Mouse (Mus musculus): ENCODE measurements at regions not wholly inside any gene's neighbourhood (a gene's known extent, or its start where the extent isn't known, plus 50 kb on each side); places are given as distances from the start of the nearest gene placed in this dataset.

DNA sequence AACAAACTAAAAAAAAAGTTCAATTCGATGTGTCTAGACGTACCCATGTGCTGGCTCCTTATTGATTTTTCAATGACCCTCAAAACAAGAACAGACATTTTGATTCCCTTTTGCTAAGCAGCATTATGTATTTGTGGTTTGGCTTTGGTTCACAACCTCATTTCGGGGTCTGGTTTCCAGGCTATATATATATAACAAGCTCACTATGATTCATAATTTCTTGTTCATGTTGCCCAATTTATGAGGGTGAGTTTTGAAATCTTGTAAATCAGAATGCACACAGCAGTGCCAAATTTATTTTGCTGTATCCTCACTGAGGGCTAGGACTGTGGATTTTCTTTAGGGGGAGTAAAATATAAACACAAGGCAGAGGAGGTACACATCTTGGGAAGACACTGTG is 177.0 kb downstream of the Calcrl start:
- WGBS, result 84% methylated on average over 3 of the region's 3 CpGs
- no peak for TF ChIP-seq CTCF (IDR thresholded peaks at IDR 0.05; ENCODE audit: low read depth)

DNA sequence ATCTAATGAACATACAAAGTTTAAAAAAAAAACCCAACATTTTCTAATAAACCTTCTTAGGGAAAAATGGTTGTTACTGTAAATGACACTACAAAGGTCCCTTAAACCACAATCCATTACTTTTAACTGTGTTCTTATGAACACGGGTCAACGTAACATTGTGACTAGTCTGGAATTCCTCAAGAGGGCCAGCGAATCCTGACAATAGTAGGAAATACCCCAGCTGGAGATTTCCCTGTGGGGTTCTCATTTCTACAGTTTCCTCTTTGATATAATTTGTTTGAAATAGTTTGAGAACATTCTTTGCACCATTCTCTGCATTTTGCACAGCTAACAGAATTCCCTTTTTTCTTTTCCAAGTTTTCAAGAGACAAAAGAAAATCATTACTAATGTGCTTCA is 175.3 kb downstream of the Calcrl start:
- no peak for TF ChIP-seq CTCF (IDR thresholded peaks at IDR 0.05; ENCODE audit: low read depth)
- no peaks in the 10 kb centered on the region for H3K27me3 ChIP-seq (ENCODE audit: insufficient read depth, low read length)
- H3K4me1 ChIP-seq (ENCODE audit: insufficient read depth), result no peaks in the 10 kb centered on the region
- DNase-seq, result peak; percentile 31
- H3K36me3 ChIP-seq (ENCODE audit: insufficient read depth), result no peaks in the 10 kb centered on the region
- peak overlapping the region; percentile 10; the same call in 1 of the 2 replicates for H3K27ac ChIP-seq (ENCODE audit: low read depth)
- ATAC-seq (ENCODE audit: insufficient read depth), result no peak
- WGBS, result 28% methylated on average over 3 of the region's 3 CpGs
- H3K4me2 ChIP-seq, result no peak overlapping the region
- H3K9ac ChIP-seq, result no peak overlapping the region
- no peaks in the 10 kb centered on the region for H3K9me3 ChIP-seq (ENCODE audit: low read depth, low read length)
- H3K4me3 ChIP-seq (ENCODE audit: low read depth, low read length), result no peak overlapping the region

More for the DNA sequence above, 177.0 kb downstream of the Calcrl start:
- Histone ChIP-seq H3K27me3 (ENCODE audit: insufficient read depth, low read length) (no peaks in the 10 kb centered on the region), H3K9me3 (ENCODE audit: low read depth, low read length) (no peaks in the 10 kb centered on the region), H3K4me2 (no peak overlapping the region), H3K9ac (no peak overlapping the region), H3K27ac (ENCODE audit: low read depth) (no peak overlapping the region), H3K4me3 (ENCODE audit: low read depth, low read length) (no peak overlapping the region), H3K36me3 (ENCODE audit: insufficient read depth) (no peaks in the 10 kb centered on the region), H3K4me1 (ENCODE audit: insufficient read depth) (no peaks in the 10 kb centered on the region)
- DNase-seq, result no peak
- ATAC-seq (ENCODE audit: insufficient read depth), result no peak

DNA sequence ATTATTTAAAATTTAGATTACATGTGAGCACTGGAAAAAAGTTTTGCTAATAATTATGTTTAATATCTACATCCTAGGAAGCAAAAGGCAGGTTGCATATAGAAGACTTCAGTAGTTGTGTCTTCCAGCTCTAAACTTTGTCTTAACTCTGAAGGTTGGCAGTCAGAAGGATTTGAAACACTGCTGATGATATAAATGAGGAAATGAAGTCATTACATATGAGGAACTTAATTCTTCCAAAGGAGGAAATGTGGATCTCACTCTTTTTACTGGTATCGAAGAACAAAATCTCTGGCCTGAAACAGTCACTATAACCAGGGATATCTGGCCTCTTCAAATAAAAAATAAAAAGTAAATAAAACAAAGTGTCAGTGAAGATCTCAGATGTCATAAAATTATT is 173.1 kb downstream of the Calcrl start:
- no peaks in the 10 kb centered on the region for H3K4me1 ChIP-seq (ENCODE audit: insufficient read depth)
- no peak for DNase-seq
- TF ChIP-seq CTCF (IDR thresholded peaks at IDR 0.05; ENCODE audit: low read depth), result no peak
- no peak overlapping the region for H3K4me3 ChIP-seq (ENCODE audit: low read depth, low read length)
- no peak overlapping the region for H3K27ac ChIP-seq (ENCODE audit: low read depth)
- H3K27me3 ChIP-seq (ENCODE audit: insufficient read depth, low read length), result no peaks in the 10 kb centered on the region
- WGBS, result 81% methylated on average over 1 of the region's 1 CpGs
- no peak for ATAC-seq (ENCODE audit: insufficient read depth)
- H3K9ac ChIP-seq, result no peak overlapping the region
- H3K4me2 ChIP-seq, result no peak overlapping the region
- H3K9me3 ChIP-seq (ENCODE audit: low read depth, low read length), result no peaks in the 10 kb centered on the region
- H3K36me3 ChIP-seq (ENCODE audit: insufficient read depth), result no peaks in the 10 kb centered on the region

DNA sequence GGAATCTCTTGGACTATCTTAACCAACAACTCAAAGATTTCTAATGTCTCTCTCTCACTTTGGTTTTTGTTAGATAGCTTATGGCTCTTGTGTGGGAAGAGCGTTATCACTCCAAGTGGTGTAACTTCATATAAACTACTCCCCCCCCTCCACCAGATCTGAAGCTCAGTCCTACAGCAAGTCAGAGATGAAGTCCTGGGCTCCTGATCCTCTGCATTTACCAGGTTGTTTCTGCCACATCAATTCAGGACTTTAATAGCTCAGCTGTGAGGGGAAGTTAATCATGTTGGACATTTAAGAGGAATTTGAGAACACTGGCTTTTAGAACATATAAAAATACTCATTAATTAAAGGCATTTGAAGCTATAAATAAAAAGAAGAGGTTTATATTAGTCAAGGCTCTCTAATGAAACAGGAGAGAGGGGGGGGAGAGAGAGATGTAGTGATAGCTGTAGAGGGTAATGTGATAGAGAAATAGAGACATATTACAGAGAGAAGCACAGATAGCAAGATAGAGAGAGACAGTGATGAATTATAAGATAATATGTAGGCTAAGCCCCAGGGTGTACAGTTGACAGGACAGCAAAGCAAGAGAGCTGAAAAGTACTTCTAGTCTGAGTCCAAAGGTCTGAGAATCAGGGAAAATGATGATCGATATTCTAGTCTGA is 166.7 kb downstream of the Calcrl start:
- H3K27me3 ChIP-seq (ENCODE audit: insufficient read depth, low read length), result no peaks in the 10 kb centered on the region
- H3K36me3 ChIP-seq (ENCODE audit: insufficient read depth), result no peaks in the 10 kb centered on the region
- DNase-seq, result no peak
- no peak overlapping the region for H3K4me2 ChIP-seq
- ATAC-seq (ENCODE audit: insufficient read depth), result no peak
- H3K9me3 ChIP-seq (ENCODE audit: low read depth, low read length), result no peaks in the 10 kb centered on the region
- 79% methylated on average over 2 of the region's 2 CpGs for WGBS
- H3K4me1 ChIP-seq (ENCODE audit: insufficient read depth), result no peaks in the 10 kb centered on the region
- no peak overlapping the region for H3K9ac ChIP-seq
- TF ChIP-seq CTCF (IDR thresholded peaks at IDR 0.05; ENCODE audit: low read depth), result no peak
- H3K4me3 ChIP-seq (ENCODE audit: low read depth, low read length), result no peak overlapping the region
- no peak overlapping the region for H3K27ac ChIP-seq (ENCODE audit: low read depth)

DNA sequence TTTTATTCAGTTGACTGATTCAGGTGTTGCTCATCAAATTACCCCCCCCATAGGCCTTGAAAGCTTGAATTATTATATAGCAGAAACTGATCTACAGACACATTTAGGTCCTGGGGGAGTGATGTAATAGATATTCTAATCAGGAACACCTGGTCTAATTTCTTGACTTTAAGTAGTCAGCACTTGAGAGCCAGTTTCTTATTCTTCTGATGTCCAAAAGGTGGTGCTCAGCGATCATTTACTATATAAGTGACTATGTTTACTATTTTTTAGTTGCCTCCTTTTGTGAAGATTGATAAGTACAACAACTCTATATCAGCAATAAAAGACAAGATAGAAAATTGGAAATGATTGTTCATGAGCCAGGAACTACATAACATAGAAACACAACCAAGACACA is 166.0 kb downstream of the Calcrl start:
- H3K9ac ChIP-seq, result no peak overlapping the region
- H3K36me3 ChIP-seq (ENCODE audit: insufficient read depth), result no peaks in the 10 kb centered on the region
- TF ChIP-seq CTCF (IDR thresholded peaks at IDR 0.05; ENCODE audit: low read depth), result no peak
- no peak overlapping the region for H3K4me3 ChIP-seq (ENCODE audit: low read depth, low read length)
- ATAC-seq (ENCODE audit: insufficient read depth) (no peak), DNase-seq (no peak)
- WGBS, result 64% methylated on average over 1 of the region's 1 CpGs
- H3K27me3 ChIP-seq (ENCODE audit: insufficient read depth, low read length), result no peaks in the 10 kb centered on the region
- no peak overlapping the region for H3K27ac ChIP-seq (ENCODE audit: low read depth)
- H3K9me3 ChIP-seq (ENCODE audit: low read depth, low read length), result no peaks in the 10 kb centered on the region
- no peaks in the 10 kb centered on the region for H3K4me1 ChIP-seq (ENCODE audit: insufficient read depth)
- H3K4me2 ChIP-seq, result no peak overlapping the region

DNA sequence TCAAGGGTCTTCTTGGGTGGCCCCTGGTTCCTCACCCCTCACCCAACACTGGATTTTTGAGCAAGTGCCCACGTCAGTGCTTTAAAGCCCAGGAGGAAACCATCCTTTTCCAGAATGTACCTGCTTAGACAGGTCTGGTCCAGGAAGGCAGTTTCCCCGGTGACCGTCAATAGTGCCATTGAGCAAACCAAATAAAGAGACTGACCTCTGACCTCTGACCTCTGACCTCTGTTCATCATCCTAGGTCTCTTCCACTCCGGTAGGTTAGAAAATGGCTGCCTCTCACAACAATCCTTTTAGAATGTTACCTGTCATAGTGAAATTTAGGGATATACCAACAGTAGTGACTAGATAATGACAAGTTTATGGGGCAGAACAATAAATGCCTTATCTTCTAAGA is 164.5 kb downstream of the Calcrl start:
- WGBS, result 61% methylated on average over 4 of the region's 4 CpGs
- no peak for TF ChIP-seq CTCF (IDR thresholded peaks at IDR 0.05; ENCODE audit: low read depth)
- Histone ChIP-seq H3K27ac (ENCODE audit: low read depth) (no peak overlapping the region), H3K4me1 (ENCODE audit: insufficient read depth) (no peaks in the 10 kb centered on the region), H3K4me2 (no peak overlapping the region), H3K9me3 (ENCODE audit: low read depth, low read length) (no peaks in the 10 kb centered on the region), H3K27me3 (ENCODE audit: insufficient read depth, low read length) (no peaks in the 10 kb centered on the region), H3K9ac (no peak overlapping the region), H3K36me3 (ENCODE audit: insufficient read depth) (no peaks in the 10 kb centered on the region), H3K4me3 (ENCODE audit: low read depth, low read length) (no peak overlapping the region)
- no peak for ATAC-seq (ENCODE audit: insufficient read depth)
- no peak for DNase-seq

DNA sequence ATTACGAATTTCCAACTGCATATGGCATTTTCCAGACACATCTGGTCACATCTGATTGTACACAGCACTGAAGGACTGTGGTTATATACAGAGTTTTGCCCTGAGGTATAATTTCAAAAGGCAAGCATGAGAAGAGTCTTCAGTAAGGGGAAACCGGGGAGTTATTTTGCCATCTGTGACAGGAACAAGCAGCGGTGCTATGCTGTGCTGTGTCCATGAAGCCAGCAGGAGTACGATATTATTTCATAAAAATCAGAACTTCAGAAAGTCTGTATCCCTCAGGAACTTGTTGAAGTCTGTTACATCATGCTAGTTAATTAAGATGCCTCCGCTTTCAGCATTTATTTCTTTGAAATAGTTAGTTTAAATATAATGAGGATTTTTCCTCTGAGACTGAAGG is 163.7 kb downstream of the Calcrl start:
- no peak for TF ChIP-seq CTCF (IDR thresholded peaks at IDR 0.05; ENCODE audit: low read depth)
- no peaks in the 10 kb centered on the region for H3K36me3 ChIP-seq (ENCODE audit: insufficient read depth)
- H3K27ac ChIP-seq (ENCODE audit: low read depth), result no peak overlapping the region
- H3K4me3 ChIP-seq (ENCODE audit: low read depth, low read length), result no peak overlapping the region
- ATAC-seq (ENCODE audit: insufficient read depth) (no peak), DNase-seq (no peak)
- no peaks in the 10 kb centered on the region for H3K9me3 ChIP-seq (ENCODE audit: low read depth, low read length)
- H3K27me3 ChIP-seq (ENCODE audit: insufficient read depth, low read length), result no peaks in the 10 kb centered on the region
- no peak overlapping the region for H3K9ac ChIP-seq
- H3K4me2 ChIP-seq, result no peak overlapping the region
- no peaks in the 10 kb centered on the region for H3K4me1 ChIP-seq (ENCODE audit: insufficient read depth)
- WGBS, result 84% methylated on average over 5 of the region's 5 CpGs

DNA sequence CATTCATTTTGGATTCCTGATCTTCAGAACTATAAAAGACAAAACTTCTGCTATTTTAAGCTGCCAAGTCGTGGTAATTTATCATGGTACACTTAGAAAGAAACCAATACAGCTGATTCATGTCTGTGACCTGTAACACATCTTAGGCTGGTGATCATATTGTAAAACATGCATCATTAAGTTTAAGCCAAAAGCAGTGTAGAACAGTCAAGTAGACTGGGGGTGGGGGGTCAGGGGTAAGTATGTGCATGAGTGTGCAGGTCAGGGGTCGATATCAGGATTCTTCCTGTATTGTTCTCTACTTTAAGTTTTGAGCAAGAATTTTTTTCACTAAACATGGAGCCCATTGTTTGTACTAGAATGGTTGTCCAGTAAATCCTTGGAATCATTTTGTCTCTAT is 160.7 kb downstream of the Calcrl start:
- Histone ChIP-seq H3K27ac (ENCODE audit: low read depth) (no peak overlapping the region), H3K36me3 (ENCODE audit: insufficient read depth) (no peaks in the 10 kb centered on the region), H3K4me2 (no peak overlapping the region), H3K9me3 (ENCODE audit: low read depth, low read length) (no peaks in the 10 kb centered on the region), H3K9ac (no peak overlapping the region), H3K4me1 (ENCODE audit: insufficient read depth) (no peaks in the 10 kb centered on the region), H3K4me3 (ENCODE audit: low read depth, low read length) (no peak overlapping the region), H3K27me3 (ENCODE audit: insufficient read depth, low read length) (no peaks in the 10 kb centered on the region)
- WGBS, result 72% methylated on average over 2 of the region's 2 CpGs
- no peak for DNase-seq
- no peak for TF ChIP-seq CTCF (IDR thresholded peaks at IDR 0.05; ENCODE audit: low read depth)
- ATAC-seq (ENCODE audit: insufficient read depth), result no peak

All from lung, embryonic 14.5 days (tissue).